ENCODE assay signal across 11 mouse cellular contexts in the genomic region with DNA sequence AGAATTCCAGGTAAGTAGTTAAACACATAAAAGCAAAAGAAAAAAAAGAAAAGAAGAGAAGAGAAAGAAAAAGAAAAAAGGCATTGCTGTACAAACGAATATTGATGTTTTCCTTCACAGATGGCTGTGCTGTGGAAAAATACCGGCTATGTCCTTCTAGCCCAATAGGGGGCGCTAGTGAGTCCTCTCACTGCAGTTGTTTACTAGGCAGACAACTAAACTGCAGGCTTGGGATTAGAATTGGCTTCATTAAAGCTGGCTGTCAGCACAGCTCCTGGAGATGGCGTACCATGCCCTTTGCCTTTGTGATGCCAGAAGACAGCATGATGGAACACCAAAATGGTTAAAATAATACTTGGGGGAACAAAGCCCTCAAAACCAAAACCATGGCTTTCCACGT. TPM values are rescaled to one million over a fixed set of nuclear protein-coding genes. Genes with fewer than 3 reads are reported as not detected.
DNase-seq lines count a peak whose midpoint lies in the region; ATAC-seq and TF ChIP-seq lines count a peak whose summit lies in the region.
"Had no signal": no experiment of that assay in that cellular context is flagged by ENCODE, and none has a peak within 500 bp of the region (broad histone marks: within the 10 kb centered on the region; RNA-seq: fewer than 3 reads in every experiment).

No protein-coding gene starts in this region.

- H3K9ac ChIP-seq in forebrain, embryonic 11.5 days (ENCODE audit: low read length): no peak overlapping the region
- H3K9ac ChIP-seq in forebrain, embryonic 16.5 days (replicated peaks; ENCODE audit: low read depth, low read length): no peak overlapping the region
- H3K9ac ChIP-seq in midbrain, embryonic 11.5 days (ENCODE audit: low read length): no peak overlapping the region
- H3K9ac ChIP-seq in midbrain, embryonic 13.5 days (replicated peaks): no peak overlapping the region
- no peak overlapping the region for H3K9ac ChIP-seq in heart, embryonic 11.5 days (ENCODE audit: low read depth, low read length)
- H3K9ac ChIP-seq: heart, embryonic 15.5 days; midbrain, embryonic 12.5 days had no signal

- 38% methylated on average over 5 of the region's 5 CpGs for WGBS in forebrain, embryonic 11.5 days
- WGBS in forebrain, embryonic 16.5 days: 37% methylated on average over 5 of the region's 5 CpGs
- WGBS in midbrain, embryonic 11.5 days: 41% methylated on average over 5 of the region's 5 CpGs
- WGBS in midbrain, embryonic 13.5 days: 43% methylated on average over 5 of the region's 5 CpGs
- 46% methylated on average over 5 of the region's 5 CpGs for WGBS in heart, embryonic 11.5 days (ENCODE audit: insufficient replicate concordance)

- no peak overlapping the region for H3K4me2 ChIP-seq in forebrain, embryonic 11.5 days (ENCODE audit: low read depth, low read length, severe bottlenecking)
- no peak overlapping the region for H3K4me2 ChIP-seq in forebrain, embryonic 16.5 days (ENCODE audit: low read length)
- no peak overlapping the region for H3K4me2 ChIP-seq in midbrain, embryonic 11.5 days
- no peak overlapping the region for H3K4me2 ChIP-seq in midbrain, embryonic 13.5 days (replicated peaks)
- H3K4me2 ChIP-seq in heart, embryonic 11.5 days: no peak overlapping the region
- H3K4me2 ChIP-seq: heart, embryonic 15.5 days; midbrain, embryonic 12.5 days had no signal

- no peak for ATAC-seq in forebrain, embryonic 11.5 days (replicated peaks; ENCODE audit: low FRiP score)
- no peak for ATAC-seq in forebrain, embryonic 16.5 days
- no peak for ATAC-seq in midbrain, embryonic 11.5 days (ENCODE audit: low FRiP score)
- no peak for ATAC-seq in midbrain, embryonic 13.5 days
- ATAC-seq in erythroid progenitor cell, adult 5-6 weeks (replicated peaks; ENCODE audit: low FRiP score, poor library complexity, severe bottlenecking): no peak
- ATAC-seq in heart, embryonic 11.5 days (replicated peaks; ENCODE audit: insufficient number of reproducible peaks, low FRiP score, low TSS enrichment): no peak

- no peaks in the 10 kb centered on the region for H3K9me3 ChIP-seq in forebrain, embryonic 11.5 days (ENCODE audit: control insufficient read depth, low read length)
- H3K9me3 ChIP-seq in forebrain, embryonic 16.5 days (ENCODE audit: control insufficient read depth, low read length): peaks cover 4% of the 10 kb centered on the region; the same call in 1 of the 2 replicates
- H3K9me3 ChIP-seq in midbrain, embryonic 11.5 days (ENCODE audit: control insufficient read depth, low read length): no peaks in the 10 kb centered on the region
- H3K9me3 ChIP-seq in midbrain, embryonic 13.5 days: 0 out of 2 replicates have a peak, but pooled peaks cover 5% of the 10 kb centered on the region
- H3K9me3 ChIP-seq in heart, embryonic 11.5 days (replicated peaks; ENCODE audit: control insufficient read depth, low read length): peaks cover 3% of the 10 kb centered on the region
- H3K9me3 ChIP-seq: heart, embryonic 15.5 days; midbrain, embryonic 12.5 days had no signal

- peak; percentile 66 for DNase-seq in forebrain, embryonic 11.5 days (ENCODE audit: low spot score)
- DNase-seq in midbrain, embryonic 11.5 days (ENCODE audit: low spot score, missing footprints): peak; percentile 90
- peak; percentile 32 for DNase-seq in lung, postnatal 36 days

- peaks cover 15% of the 10 kb centered on the region for H3K27me3 ChIP-seq in forebrain, embryonic 11.5 days (ENCODE audit: control insufficient read depth, insufficient read depth, low read length)
- peaks cover 32% of the 10 kb centered on the region for H3K27me3 ChIP-seq in forebrain, embryonic 16.5 days (replicated peaks; ENCODE audit: control insufficient read depth, insufficient read depth, low read length)
- H3K27me3 ChIP-seq in midbrain, embryonic 11.5 days (ENCODE audit: control insufficient read depth, insufficient read depth, low read length): peaks cover 19% of the 10 kb centered on the region
- peaks cover 30% of the 10 kb centered on the region for H3K27me3 ChIP-seq in midbrain, embryonic 13.5 days
- H3K27me3 ChIP-seq in heart, embryonic 11.5 days (ENCODE audit: control insufficient read depth, insufficient read depth, low read length): peaks cover 24% of the 10 kb centered on the region

- peaks cover 4% of the 10 kb centered on the region; the same call in 1 of the 2 replicates for H3K4me1 ChIP-seq in forebrain, embryonic 11.5 days (replicated peaks; ENCODE audit: control insufficient read depth, insufficient read depth, low read length)
- peaks cover 9% of the 10 kb centered on the region for H3K4me1 ChIP-seq in forebrain, embryonic 16.5 days (replicated peaks; ENCODE audit: control insufficient read depth, insufficient read depth, low read length)
- H3K4me1 ChIP-seq in midbrain, embryonic 11.5 days (ENCODE audit: control insufficient read depth, insufficient read depth, low read length): peaks cover 1% of the 10 kb centered on the region; the same call in 1 of the 2 replicates
- H3K4me1 ChIP-seq in midbrain, embryonic 13.5 days (replicated peaks): peaks cover 13% of the 10 kb centered on the region
- no peaks in the 10 kb centered on the region for H3K4me1 ChIP-seq in cortical plate, adult 2 months (ENCODE audit: control insufficient read depth, insufficient read depth, low read length)
- no peaks in the 10 kb centered on the region for H3K4me1 ChIP-seq in heart, embryonic 11.5 days (ENCODE audit: control insufficient read depth, insufficient read depth, low read length)

- peak; percentile 44; the same call in 1 of the 2 replicates for TF ChIP-seq CTCF in cortical plate, adult 2 months (IDR thresholded peaks at IDR 0.05; ENCODE audit: extremely low read depth, insufficient read depth, low read length)

- no peak overlapping the region for H3K27ac ChIP-seq in forebrain, embryonic 11.5 days (ENCODE audit: low read depth, low read length)
- no peak overlapping the region for H3K27ac ChIP-seq in forebrain, embryonic 16.5 days (ENCODE audit: low read length)
- no peak overlapping the region for H3K27ac ChIP-seq in midbrain, embryonic 11.5 days (ENCODE audit: low read depth, low read length)
- H3K27ac ChIP-seq in midbrain, embryonic 13.5 days: no peak overlapping the region
- H3K27ac ChIP-seq in cortical plate, adult 2 months (ENCODE audit: insufficient read depth, low read length): no peak overlapping the region
- H3K27ac ChIP-seq in heart, embryonic 11.5 days (ENCODE audit: low read depth, low read length): no peak overlapping the region
- H3K27ac ChIP-seq: heart, embryonic 15.5 days; midbrain, embryonic 12.5 days had no signal

- TF ChIP-seq POLR2A in cortical plate, adult 2 months (IDR thresholded peaks at IDR 0.05; ENCODE audit: extremely low read depth, insufficient read depth, low read length): no peak

- no peak overlapping the region for H3K4me3 ChIP-seq in forebrain, embryonic 11.5 days (ENCODE audit: low read depth, low read length)
- H3K4me3 ChIP-seq in forebrain, embryonic 16.5 days (replicated peaks; ENCODE audit: low read length): no peak overlapping the region
- no peak overlapping the region for H3K4me3 ChIP-seq in midbrain, embryonic 11.5 days (ENCODE audit: low read depth, low read length)
- no peak overlapping the region for H3K4me3 ChIP-seq in midbrain, embryonic 13.5 days (replicated peaks)
- no peak overlapping the region for H3K4me3 ChIP-seq in cortical plate, adult 2 months (ENCODE audit: insufficient read depth, low read length)
- no peak overlapping the region for H3K4me3 ChIP-seq in heart, embryonic 11.5 days (ENCODE audit: low read depth, low read length)
- H3K4me3 ChIP-seq: heart, embryonic 15.5 days; midbrain, embryonic 12.5 days had no signal

- H3K36me3 ChIP-seq in forebrain, embryonic 11.5 days (ENCODE audit: control insufficient read depth, insufficient read depth, low read length): no peaks in the 10 kb centered on the region
- no peaks in the 10 kb centered on the region for H3K36me3 ChIP-seq in forebrain, embryonic 16.5 days (ENCODE audit: control insufficient read depth, insufficient read depth)
- no peaks in the 10 kb centered on the region for H3K36me3 ChIP-seq in midbrain, embryonic 11.5 days (ENCODE audit: control insufficient read depth, insufficient read depth, low read length)
- H3K36me3 ChIP-seq in midbrain, embryonic 13.5 days: no peaks in the 10 kb centered on the region
- no peaks in the 10 kb centered on the region for H3K36me3 ChIP-seq in heart, embryonic 11.5 days (ENCODE audit: control insufficient read depth, insufficient read depth, low read length)
- H3K36me3 ChIP-seq: heart, embryonic 15.5 days; midbrain, embryonic 12.5 days had no signal

RNA-seq across cellular contexts. Expression of gene Ankrd60, which starts 5.3 kb away (rescaled TPM):
- polyA plus RNA-seq in forebrain, embryonic 11.5 days (2014; fragmentation: Nextera tagmentation; extraction: Ambion mirVana): not detected in 2 replicates
- polyA plus RNA-seq in forebrain, embryonic 16.5 days (2015; fragmentation: Nextera tagmentation; extraction: Ambion mirVana): not detected in 2 replicates
- polyA plus RNA-seq in midbrain, embryonic 11.5 days (2014; fragmentation: Nextera tagmentation; extraction: Ambion mirVana): not detected in 2 replicates
- not detected in 2 replicates for polyA plus RNA-seq in midbrain, embryonic 13.5 days (2015; fragmentation: Nextera tagmentation; extraction: Ambion mirVana)
- polyA plus RNA-seq in cortical plate, adult 2 months (2012; rRNA removed): not detected in 2 replicates
- not detected in 2 replicates for total RNA-seq in erythroid progenitor cell, adult 5-6 weeks (2015; ENCODE audit: low replicate concordance)
- total RNA-seq in erythroid progenitor cell, adult 5-6 weeks (2017; ENCODE audit: low replicate concordance): not detected in 2 replicates
- polyA plus RNA-seq in heart, embryonic 11.5 days (2014; fragmentation: Nextera tagmentation; extraction: Ambion mirVana): not detected in 2 replicates
- total RNA-seq: adrenal gland, adult 18-20 months had no signal
- polyA plus RNA-seq: heart, embryonic 15.5 days; midbrain, embryonic 12.5 days had no signal

Comparison
In these comparisons a context has a peak if more than half of its experiments do, and no peak if none do; other contexts are left out.
1. DNase-seq: peak in every context shown above with its lines; median percentile 90 in midbrain, embryonic 11.5 days; 66 in forebrain, embryonic 11.5 days; 32 in lung, postnatal 36 days.